Mouse (Mus musculus) thymus, adult 2 months (tissue): ENCODE measurements around the gene Myzap. TPM values are rescaled to one million over a fixed set of nuclear protein-coding genes. Genes with fewer than 3 reads are reported as not detected.

Experiments used
- DNase-seq: peaks from one replicate; pipeline ENCODE4 v3.0.0; 2021
- H3K27ac ChIP-seq: fragments of 200-500 bp; 2 replicates; pipeline ENCODE4 v1.5.1; 2012; ENCODE audit warnings: low read length, control low read depth; ENCODE audit not compliant: control insufficient read depth, insufficient read depth
- H3K27me3 ChIP-seq: fragments of 200-500 bp; 2 replicates; pipeline ENCODE4 v1.6.1; 2012; ENCODE audit warnings: mild to moderate bottlenecking, low read length, moderate library complexity, mixed read lengths; ENCODE audit not compliant: control insufficient read depth, insufficient read depth
- H3K36me3 ChIP-seq: fragments of 200-500 bp; 2 replicates; pipeline ENCODE4 v1.6.1; 2012; ENCODE audit warnings: mild to moderate bottlenecking, low read length, moderate library complexity; ENCODE audit not compliant: control insufficient read depth, insufficient read depth
- H3K4me1 ChIP-seq: fragments of 200-500 bp; replicated peaks from 2 replicates; pipeline ENCODE4 v1.6.1; 2012; ENCODE audit warnings: low read length; ENCODE audit not compliant: control insufficient read depth, insufficient read depth
- H3K4me3 ChIP-seq: fragments of 200-500 bp; 2 replicates; pipeline ENCODE4 v1.5.1; 2012; ENCODE audit warnings: mild to moderate bottlenecking, low read length, control low read depth, moderate library complexity; ENCODE audit not compliant: control insufficient read depth, insufficient read depth
- CTCF ChIP-seq: fragments of 200-500 bp; IDR thresholded peaks from 2 replicates; pipeline ENCODE4 v1.5.1; 2012; ENCODE audit warnings: mild to moderate bottlenecking, control low read depth, low read length, moderate library complexity, borderline replicate concordance; ENCODE audit not compliant: control insufficient read depth, poor library complexity, insufficient read depth; ENCODE audit errors: extremely low read depth
- POLR2A ChIP-seq: fragments of 200-500 bp; IDR thresholded peaks from 2 replicates; pipeline ENCODE4 v1.6.1; 2012; ENCODE audit warnings: mild to moderate bottlenecking, low read length, control low read depth, moderate library complexity; ENCODE audit not compliant: control insufficient read depth, poor library complexity, insufficient read depth; ENCODE audit errors: extremely low read depth
- WGBS: fragments of 180-500 bp; shearing (Covaris S2); methylation state at CpG from one replicate; pipeline ENCODE4 v1.1.7; 2018; 5-methylcytosine and 5-hydroxymethylcytosine counted together
- polyA plus RNA-seq: library from polyadenylated mRNA; depleted of rRNA; stranded (reverse); fragments of >200 nt; gene quantifications from 2 replicates; pipeline ENCODE4 v1.2.3, GENCODE M21; 2012

The Myzap gene
- polyA plus RNA-seq, 1 experiment = 9.6 TPM

DNA sequence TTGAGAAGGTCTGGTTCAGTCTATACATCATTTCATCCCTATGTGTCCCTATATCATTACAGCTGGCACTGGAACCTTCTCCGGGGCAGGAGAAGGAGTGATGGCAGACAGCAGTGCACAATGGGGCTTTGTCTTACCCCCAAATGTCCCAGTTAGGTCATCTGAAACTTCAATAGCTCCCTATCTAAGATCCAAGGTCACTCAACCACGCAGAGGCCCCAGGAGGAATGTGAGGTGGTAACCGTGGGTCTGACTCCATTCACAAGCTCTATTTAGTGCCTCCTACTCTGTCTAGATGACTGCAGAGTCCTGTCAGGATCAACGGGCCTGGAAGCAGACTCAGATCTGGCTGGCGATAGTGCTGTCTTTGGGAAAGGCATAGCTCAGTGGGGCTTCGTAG is 36.8 kb upstream of the Myzap start:
- H3K36me3 ChIP-seq = no peaks in the 10 kb centered on the region
- no peaks in the 10 kb centered on the region for H3K27me3 ChIP-seq
- TF ChIP-seq CTCF (no peak), POLR2A (no peak)
- no peak for DNase-seq
- no peaks in the 10 kb centered on the region for H3K4me1 ChIP-seq
- WGBS = 89% methylated on average over 6 of the region's 6 CpGs
- no peak overlapping the region for H3K27ac ChIP-seq
- H3K4me3 ChIP-seq = no peak overlapping the region

- no peaks in the 10 kb centered on the region for H3K36me3 ChIP-seq
- no peak for DNase-seq
- no peak overlapping the region for H3K4me3 ChIP-seq
- TF ChIP-seq POLR2A (no peak), CTCF (no peak)
- no peak overlapping the region for H3K27ac ChIP-seq
- 88% methylated on average over 6 of the region's 6 CpGs for WGBS
- no peaks in the 10 kb centered on the region for H3K27me3 ChIP-seq
- no peaks in the 10 kb centered on the region for H3K4me1 ChIP-seq
Observed at GRCm38 (mm10) chr9:71628286-71628685, 36.1 kb upstream of the Myzap start.

DNA sequence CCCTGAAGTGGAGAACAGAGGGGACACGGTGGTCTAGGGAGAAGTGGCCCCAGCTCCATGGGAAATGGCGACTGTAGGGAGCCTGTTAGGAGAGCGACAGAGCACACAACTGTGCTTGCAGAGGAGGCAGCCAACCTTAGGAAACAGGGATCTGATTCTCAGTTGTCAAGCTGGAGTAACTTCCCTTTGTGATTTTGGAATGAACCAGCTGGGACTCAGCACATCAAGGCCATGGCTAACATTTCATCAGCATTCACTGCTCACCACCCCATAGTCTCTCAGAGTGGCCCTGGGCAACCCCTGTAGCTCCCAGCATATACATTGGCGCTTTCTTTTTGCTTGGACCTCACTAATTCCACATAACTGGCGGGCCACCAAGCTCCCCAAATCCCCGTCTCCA is 33.8 kb upstream of the Myzap start:
- no peaks in the 10 kb centered on the region for H3K4me1 ChIP-seq
- H3K27ac ChIP-seq = no peak overlapping the region
- no peak for TF ChIP-seq POLR2A
- TF ChIP-seq CTCF = no peak
- H3K36me3 ChIP-seq = no peaks in the 10 kb centered on the region
- WGBS = 92% methylated on average over 6 of the region's 6 CpGs
- H3K4me3 ChIP-seq = no peak overlapping the region
- no peak for DNase-seq
- H3K27me3 ChIP-seq = no peaks in the 10 kb centered on the region

DNA sequence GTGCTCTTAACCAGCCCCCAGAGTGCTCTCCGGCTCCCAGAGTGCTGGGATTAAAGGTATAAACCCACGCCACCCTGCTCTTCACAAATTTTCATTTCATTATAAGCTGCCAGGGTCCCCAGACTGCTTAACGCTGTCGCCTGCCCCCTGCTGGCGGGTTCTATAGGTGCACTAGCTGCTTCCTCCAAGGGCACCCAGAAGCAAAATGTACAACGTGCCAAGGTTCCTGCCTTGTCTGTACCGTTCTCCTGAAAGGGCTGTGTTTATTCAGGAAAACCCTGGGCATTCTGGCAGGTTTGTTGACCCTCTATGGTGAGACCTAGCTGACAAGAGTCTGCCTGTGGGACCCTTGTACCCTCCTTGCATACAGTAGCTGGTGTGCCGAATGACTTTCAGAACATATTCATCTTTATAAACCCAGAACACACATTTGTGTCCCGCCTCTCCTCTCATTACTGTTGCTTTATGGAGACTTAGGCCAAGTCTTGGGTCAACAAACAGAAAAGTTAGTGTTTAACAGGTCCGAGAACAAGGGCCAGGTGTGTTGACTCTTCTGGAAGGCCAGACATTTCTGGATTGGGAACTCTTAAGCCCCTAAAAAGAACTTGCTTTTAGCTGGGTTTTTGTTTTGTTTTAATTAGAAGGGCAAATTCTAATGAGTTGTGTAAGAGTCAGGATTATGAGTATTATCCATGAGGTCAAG is 32.8 kb upstream of the Myzap start:
- WGBS = 42% methylated on average over 10 of the region's 10 CpGs
- peak; percentile 77 for DNase-seq
- Histone ChIP-seq H3K4me1 (no peaks in the 10 kb centered on the region), H3K36me3 (no peaks in the 10 kb centered on the region), H3K27ac (no peak overlapping the region), H3K27me3 (no peaks in the 10 kb centered on the region), H3K4me3 (no peak overlapping the region)
- TF ChIP-seq POLR2A = no peak
- TF ChIP-seq CTCF = peak; percentile 82; the same call in 1 of the 2 replicates

DNA sequence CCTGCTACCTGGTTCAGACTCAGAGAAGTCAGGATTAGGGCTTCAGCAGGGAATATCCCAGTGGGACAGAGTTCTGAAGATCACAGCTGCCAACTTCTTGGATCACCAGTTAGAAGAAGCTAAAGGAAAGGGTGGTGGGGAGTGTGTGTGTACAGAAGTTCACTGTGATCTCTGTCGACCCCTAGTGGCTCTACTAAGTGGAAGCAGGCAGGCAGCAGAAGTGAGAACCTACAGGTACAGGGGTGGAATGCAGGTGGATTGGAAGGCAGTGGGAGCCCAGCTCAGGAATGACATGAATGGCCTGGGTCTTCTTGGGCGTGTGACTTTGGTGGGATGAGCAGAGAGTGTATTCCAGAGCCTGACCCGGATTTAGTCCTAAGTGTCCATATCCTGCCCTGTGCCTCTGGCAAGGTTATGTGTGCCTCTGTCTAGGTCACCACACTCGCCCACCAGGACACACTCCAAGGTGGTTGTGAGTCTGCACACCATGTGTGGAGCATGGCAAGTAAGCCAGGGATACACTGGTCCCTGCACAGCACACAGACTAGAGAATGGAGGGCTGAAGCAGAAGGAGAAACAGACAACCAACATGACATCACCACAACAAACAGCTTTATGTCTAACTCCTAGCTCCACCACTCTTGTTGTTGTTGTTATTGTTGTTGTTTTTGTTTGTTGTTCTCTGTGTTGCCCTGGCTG is 31.9 kb upstream of the Myzap start:
- no peak overlapping the region for H3K27ac ChIP-seq
- H3K4me1 ChIP-seq = no peaks in the 10 kb centered on the region
- H3K36me3 ChIP-seq = no peaks in the 10 kb centered on the region
- DNase-seq = peak; percentile 34
- TF ChIP-seq POLR2A = no peak
- TF ChIP-seq CTCF = peak; percentile 56; the same call in 1 of the 2 replicates
- 40% methylated on average over 4 of the region's 4 CpGs for WGBS
- H3K4me3 ChIP-seq = no peak overlapping the region
- H3K27me3 ChIP-seq = no peaks in the 10 kb centered on the region

DNA sequence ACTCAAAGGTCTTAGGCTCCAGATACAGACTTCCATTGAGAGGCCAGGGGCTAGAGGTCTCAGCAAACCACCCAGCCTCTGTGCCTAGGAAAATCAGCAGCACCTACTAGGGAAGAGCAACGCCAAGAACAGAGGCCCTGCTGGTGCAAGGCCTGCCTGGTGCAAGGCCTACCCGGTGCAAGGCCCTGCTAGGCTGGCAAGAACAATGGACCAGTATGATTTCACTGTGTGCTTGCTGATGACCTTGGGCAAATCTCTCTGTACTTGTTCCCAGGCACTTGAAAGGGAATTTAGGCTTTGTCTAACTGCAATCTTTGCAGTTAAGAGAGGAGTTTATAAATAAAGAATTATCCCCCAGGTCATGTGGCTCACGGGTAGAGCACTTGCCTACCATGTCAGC is 30.4 kb upstream of the Myzap start:
- WGBS = 93% methylated on average over 3 of the region's 3 CpGs
- H3K4me3 ChIP-seq = no peak overlapping the region
- no peaks in the 10 kb centered on the region for H3K27me3 ChIP-seq
- no peak for TF ChIP-seq CTCF
- no peak for TF ChIP-seq POLR2A
- no peak overlapping the region for H3K27ac ChIP-seq
- DNase-seq = no peak
- H3K4me1 ChIP-seq = no peaks in the 10 kb centered on the region
- no peaks in the 10 kb centered on the region for H3K36me3 ChIP-seq
